Mouse (Mus musculus) neutrophil, adult 59 days (primary cell): ENCODE results near the gene Cnksr2. TPM values are rescaled to one million over a fixed set of nuclear protein-coding genes. Genes with fewer than 3 reads are reported as not detected.

ENCODE experiments used
- total RNA-seq, 2 experiments: library from RNA; stranded (reverse); gene quantifications; 1 replicate in 1 of 2; 2 replicates in 1 of 2; pipeline ENCODE4 v1.2.4; 2023

Gene Cnksr2
- total RNA-seq: not detected

GRCm38 (mm10) chrX:158043057-158043843 lies at the start of gene Cnksr2:
Gene Cnksr2 (minus strand): TSS chrX:158043294.

GRCm38 (mm10) chrX:157818207-157818920 lies 224.7 kb downstream of the Cnksr2 start, which contains the start of gene Klhl34:
Gene Klhl34 (plus strand): TSS chrX:157818435.

Other genes starting within 250 kb of the Cnksr2 start
- not detected for gene Klhl34, start 224.9 kb downstream of the Cnksr2 start, total RNA-seq